Mouse (Mus musculus) CD8-positive naive resting alpha-beta T cell, adult 2 months (primary cell): ENCODE results near the gene Nat8f1.
A peak's percentile ranks its signal among the peaks of the same experiment; 100 is the strongest.
"Not testable (repeated sequence)": the region's sequence is repeated elsewhere in the genome, so short reads cannot be mapped to it uniquely, and the experiment has no call there.

Experiments used
- DNase-seq, 2 experiments: peaks; one replicate each; pipeline ENCODE4 v3.0.0; 2022; ENCODE audit warnings: low read depth in 2 of 2, low spot score in 2 of 2

Gene Nat8f1

DNA sequence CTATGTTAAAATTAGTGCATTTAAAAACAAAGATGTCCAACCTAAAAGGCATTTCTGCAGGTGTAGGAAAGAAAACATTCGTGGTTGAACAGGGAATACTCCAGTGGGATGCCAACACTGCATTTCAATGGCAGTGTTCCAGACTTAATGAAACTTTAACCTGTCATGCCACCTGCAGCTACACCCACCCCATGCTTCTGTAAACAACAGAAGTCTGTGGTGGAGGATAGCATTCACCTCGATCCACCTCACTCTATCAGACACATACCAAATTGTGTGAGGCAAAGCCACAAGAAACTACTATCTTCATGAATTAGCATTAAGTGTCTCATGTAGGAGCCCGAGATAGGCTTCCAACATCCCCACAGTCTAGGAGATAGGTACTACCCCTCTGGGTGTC is 7.1 kb downstream of the Nat8f1 start:
- no peak for DNase-seq

DNA sequence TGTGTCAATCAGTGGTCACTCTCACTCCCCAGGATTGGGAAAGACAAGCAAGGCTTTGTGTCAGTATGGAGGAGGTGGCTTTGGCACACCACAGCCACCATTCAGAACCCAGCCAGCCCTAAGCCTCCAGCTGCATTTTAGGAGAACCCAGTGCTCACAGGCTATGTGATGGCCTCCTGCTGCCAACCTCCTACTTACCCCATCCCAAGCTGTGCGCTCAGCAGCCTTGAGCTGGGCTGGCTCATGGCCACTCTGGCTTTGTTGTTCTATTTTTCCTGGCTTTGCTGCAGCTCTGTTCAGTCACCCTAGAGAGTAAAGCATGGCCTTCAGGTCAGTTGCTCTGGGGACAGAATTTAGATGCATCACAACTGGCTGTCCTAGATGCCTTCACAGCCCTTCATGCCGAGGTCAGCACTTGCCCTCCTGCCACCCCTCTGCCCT is 8.6 kb downstream of the Nat8f1 start:
- DNase-seq, result not testable (repeated sequence)

DNA sequence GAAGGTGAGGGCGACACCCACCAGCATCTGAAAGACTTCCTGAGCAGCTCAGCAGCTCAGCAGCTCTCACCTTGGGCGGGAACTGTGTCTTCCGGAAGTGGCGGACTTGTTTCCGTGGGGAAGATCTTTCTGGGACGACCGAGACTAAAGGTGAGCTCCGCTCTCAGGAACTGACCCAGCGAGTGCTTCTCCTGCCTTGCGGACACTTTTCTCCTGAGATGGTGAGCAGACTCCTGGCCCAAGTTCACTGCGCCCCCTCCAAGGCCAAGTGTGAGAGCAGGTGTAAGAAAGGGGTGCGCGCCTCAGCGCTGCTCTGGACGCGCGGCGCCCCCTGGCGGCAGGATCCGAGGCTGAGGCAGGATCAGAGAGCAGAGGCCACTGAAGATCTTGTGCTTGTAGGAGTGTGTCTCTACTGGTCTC is 10.8 kb downstream of the Nat8f1 start, which contains the start of gene Nat8f4:
Gene Nat8f4 (minus strand): TSS at position 243 of the 420 bp plus-strand sequence.
- DNase-seq, result peak; percentile 81 to 87

DNA sequence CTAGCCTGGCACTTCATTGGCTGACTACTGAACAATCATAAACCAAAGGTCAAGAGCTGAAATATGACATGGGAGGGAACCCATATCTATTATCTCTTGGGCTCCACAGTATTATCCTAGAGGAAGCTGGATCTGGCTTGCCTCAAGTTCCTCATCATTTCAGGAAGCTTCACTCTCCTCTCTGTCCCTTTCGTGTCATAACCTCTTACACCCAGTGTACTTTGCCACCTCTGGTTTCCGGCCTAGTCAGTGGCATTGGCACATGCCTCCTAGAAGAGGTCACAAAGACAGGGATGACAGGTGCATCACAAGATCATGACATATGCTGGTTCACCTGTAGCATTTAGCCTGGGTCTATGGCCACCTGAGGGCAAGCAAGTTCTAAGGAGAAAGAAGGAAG is 13.2 kb downstream of the Nat8f1 start:
- DNase-seq, result no peak

DNA sequence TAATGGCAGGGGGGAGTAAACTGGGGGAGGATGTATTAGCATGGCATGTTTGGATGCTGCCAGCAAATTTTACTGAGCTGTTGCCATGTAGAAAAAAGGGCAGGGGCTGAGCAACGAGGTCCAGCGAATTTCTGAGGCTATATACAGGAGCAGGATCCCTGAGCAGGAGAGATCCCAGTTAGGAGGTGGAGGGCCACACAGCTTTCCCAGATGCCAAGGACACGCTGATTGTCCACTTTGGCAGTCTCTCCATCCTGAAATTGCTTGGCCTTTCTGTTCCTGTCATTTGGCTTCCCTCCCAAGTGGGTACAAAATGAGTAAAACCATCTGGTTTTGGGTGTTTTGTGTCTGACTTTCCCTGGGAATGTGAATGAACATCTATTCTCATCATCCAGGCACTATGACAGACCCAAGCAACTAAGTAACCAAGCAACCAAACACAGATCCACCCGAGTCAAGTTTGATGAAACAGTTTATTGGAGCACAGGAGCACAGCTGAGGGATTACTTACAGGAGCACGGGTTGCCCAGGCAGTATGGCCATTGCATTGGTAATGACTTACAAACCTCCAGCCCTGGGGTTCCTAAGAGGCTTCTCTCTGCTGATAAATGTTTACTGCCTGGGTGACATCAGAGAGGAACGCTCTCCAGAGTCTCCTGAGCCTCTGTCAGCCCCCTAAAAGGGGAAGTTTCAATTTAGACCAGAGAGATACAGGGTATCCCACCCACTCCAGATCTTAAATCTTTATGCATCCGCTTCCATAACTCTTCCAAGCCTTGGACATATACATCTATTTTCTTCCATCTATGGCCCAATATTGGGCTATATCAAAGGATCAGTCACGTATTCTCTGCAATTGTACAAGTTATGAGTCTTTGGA is 16.7 kb downstream of the Nat8f1 start:
- not testable (repeated sequence) for DNase-seq

DNA sequence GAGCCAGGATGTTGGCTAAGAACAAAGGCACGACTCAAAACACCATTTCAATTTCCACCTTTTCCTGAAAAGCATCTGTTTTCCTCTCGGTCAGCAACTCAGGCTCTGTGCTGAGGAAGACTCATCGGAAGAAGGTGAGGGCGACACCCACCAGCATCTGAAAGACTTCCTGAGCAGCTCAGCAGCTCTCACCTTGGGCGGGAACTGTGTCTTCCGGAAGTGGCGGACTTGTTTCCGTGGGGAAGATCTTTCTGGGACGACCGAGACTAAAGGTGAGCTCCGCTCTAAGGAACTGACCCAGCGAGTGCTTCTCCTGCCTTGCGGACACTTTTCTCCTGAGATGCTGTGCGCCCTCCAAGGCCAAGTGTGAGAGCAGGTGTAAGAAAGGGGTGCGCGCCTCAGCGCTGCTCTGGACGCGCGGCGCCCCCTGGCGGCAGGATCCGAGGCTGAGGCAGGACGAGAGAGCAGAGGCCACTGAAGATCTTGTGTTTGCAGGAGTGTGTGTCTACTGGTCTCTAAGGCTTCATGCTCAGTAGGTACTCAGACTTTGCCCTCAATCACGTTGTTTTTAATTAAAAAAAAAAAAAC is 20.3 kb downstream of the Nat8f1 start:
- DNase-seq, result peak in 1 of 2 experiments; percentile 12

DNA sequence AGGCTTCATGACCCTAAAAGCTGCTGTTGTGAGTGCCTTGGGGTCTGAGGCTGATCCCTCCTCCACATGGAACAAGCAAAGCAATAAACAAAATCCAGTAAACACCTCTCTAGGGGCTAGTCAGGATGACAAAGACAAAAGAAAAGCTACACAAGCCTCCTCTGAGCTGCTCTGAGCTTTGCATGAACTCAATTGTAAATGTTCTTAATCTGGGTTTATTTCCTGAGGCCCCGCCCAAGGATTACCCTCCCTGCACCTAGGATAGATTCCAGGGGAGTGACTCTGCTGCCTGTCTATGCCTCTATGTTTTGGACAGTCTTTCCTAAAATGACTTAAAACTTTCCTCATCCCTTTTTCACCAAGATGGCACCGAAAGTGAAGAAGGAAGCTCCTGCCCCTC is 26.5 kb downstream of the Nat8f1 start:
- DNase-seq, result no peak

DNA sequence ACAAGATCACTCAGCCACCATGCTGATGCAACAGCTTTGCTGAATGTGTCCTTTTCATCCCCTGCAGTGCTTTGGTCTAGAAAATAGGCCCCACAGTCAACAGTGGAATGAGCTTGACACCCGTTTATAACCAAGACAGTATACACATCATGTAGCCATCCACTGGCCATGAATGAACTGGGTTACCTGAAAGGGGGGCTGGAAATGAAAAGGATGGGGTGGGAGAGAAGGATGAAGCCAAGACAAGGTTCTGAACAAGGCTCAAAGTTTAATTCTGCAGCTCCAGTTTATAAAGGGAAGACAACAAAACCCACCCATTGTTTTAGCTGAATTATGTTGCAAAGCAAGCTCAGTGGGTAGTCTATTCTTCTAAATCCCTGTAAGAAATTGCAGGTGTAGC is 31.2 kb downstream of the Nat8f1 start:
- no peak for DNase-seq

DNA sequence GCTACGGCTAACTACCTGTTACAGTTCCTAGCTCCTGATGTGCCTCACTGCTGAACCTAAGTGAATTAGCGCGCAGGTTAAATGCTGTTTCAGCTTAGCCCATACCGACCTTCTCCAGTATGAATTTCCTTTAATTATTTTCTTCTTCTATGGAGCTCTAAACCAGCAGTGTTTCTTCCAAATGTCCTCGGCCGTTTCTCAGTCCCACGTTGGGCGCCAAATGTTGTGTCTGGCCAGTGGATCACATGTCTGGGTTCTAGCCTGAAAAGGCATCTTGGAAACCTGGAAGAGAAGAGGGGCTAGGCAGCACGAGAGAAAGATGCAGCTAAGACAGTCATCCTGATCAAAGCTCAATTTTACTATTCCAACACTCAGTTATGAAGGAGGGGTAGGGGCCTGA is 32.2 kb downstream of the Nat8f1 start:
- not testable (repeated sequence) for DNase-seq

DNA sequence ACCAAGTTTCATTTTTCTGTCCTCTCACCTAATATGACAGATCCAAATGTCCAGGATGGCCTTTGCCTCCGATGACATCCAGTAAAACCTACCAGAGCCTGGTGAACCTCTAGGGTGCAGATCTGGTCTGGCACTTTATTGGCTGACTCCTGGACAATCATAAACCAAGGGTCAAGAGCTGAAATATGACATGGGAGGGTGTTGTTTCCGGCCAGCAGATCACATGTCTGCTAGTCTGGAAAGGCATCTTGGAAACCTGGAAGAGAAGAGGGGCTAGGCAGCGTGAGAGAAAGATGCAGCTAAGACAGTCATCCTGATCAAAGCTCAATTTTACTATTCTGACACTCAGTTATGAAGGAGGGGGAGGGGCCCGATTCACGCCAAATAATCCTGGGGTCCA is 46.5 kb downstream of the Nat8f1 start, which contains the start of gene Nat8f2:
Gene Nat8f2 (minus strand): TSS at position 153 of the 400 bp plus-strand sequence.
- DNase-seq, result not testable (repeated sequence)

DNA sequence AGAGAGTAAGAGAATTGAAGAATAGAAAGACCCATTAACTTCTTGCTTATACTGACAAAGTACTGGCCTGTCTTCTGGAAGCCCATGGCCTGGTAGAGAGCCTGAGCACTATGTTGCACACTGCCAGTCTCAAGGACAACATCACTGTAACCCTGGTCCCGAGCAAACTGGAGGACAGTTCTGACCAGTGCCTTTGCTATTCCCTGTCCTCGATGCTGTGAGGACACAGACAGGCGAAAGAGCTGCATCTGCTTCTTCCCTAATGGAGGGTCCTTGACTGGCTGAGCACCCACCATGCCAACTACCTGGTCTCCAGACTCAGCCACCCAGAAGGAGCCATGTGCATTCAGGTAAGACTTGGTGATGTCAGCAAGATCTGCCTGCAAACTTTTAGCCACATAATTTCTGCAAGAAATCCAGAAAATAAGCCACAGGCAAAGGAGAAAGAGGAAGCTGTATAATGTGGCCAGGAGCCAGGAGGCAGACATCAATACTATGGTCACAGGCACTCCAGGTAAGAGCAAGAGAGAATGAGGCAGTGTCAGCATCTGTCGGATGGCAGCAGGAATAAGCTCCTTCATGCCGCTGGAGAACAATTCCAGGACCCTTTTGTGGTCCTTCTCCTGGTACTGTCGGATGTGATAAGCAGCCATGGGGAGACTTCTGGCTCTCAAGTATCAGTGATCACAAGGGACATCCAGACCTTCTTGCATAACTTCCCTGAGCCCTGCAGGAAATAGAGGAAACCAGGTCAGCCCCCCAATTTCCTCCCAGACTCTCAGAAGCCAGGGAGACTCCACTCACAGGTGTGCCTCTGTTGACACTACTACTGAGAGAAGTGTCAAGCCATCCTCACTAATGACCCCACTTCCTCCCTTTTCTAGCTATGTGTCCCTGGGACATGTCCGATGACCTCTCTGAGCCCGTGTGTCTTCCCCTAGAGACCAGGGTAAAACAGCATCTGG is 47.5 kb downstream of the Nat8f1 start:
- DNase-seq, result no peak

DNA sequence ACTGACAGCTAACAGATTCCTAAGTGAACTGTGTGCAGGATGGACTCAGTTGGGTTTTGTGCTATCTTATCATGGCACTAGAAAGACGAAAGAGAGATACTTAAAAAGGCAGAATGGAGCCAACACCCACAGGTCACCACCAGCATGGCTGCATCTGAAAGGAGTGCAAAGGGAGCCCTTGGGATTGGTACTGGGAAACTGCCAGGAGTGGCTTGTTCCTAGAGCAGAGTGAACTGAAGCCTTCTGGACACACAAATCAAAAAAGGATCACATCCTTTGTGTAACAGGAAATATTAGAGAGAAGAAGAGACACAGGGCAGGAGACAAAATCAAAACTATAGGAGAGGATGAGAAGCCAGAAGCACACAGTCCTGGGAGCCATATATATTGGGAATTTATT is 48.5 kb downstream of the Nat8f1 start:
- DNase-seq, result not testable (repeated sequence)

DNA sequence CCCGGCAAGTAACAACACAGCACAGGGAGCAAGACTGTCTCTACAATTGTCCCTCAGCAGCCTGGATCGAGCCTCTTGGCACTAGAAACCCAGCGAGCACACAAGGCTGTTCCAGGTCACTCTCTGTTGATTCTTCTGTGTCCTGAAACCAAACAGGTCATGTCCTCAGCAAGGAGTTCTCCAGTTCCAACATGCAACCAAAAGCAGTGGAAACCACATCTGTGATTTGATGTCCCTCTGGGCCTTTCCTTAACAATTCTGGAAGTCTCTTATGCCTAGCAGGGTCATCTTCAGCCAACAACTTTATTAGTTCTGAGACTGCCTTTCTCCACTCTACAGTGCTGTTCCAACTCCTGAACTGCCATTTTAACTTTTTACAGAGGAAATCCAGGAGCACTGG is 49.3 kb downstream of the Nat8f1 start:
- DNase-seq, result not testable (repeated sequence)

DNA sequence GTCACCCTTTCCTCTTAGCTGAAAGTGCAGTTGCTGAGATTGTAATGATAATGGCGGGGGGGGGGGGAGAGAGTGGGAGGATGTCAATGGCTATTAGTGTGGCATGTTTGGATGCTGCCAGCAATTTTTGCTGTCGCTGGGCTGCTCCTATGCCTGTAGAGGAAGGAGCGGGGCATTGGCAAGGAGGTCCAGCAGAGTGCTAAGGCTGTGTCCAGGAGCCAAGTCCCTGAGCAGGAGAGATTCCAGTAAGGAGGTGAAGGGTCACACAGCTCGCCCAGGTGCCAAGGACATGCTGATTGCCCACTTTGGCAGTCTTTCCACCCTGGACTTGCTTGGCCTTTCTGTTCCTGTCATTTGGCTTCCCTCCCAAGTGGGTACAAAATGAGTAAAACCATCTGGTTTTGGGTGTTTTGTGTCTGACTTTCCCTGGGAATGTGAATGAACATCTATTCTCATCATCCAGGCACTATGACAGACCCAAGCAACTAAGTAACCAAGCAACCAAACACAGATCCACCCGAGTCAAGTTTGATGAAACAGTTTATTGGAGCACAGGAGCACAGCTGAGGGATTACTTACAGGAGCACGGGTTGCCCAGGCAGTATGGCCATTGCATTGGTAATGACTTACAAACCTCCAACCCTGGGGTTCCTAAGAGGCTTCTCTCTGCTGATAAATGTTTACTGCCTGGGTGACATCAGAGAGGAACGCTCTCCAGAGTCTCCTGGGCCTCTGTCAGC is 50.4 kb downstream of the Nat8f1 start:
- not testable (repeated sequence) for DNase-seq

DNA sequence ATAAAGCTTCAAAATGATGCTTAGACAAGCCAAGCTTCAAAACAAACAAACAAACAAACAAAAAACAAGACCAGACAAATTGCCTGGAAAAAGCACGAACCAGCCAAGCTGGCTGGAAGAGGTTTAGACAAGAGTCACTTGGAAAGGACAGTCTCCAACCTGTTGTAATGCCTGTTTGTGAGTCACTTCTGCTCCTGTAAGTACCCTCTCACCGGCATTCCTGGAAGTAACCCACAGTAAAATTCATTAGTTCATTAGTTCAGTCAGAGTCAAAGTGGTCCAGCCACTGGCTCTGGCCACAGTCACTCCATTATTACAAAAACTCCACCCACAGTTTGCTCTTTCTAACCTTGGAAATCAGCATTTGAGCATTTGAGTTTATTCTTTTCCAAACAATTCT is 51.6 kb downstream of the Nat8f1 start:
- no peak for DNase-seq

DNA sequence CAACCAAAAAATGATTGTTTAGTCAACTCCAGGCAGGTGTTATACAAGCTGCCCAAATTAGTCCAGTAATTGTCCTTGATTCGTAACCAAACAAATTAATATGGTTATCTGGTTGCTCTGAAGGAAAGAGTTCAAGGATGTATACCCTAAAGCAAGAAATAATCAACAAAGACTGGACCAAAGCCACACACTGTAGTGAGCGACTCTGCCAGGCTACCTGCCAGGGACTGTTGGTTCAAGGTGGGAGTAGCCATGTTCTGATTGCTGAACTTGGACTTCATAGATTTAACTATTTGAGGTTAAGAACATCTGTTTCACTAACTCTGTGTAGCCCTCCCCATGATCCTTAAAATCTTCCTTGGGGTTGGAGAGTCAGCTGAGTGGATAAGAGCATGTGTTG is 52.4 kb downstream of the Nat8f1 start:
- no peak for DNase-seq

DNA sequence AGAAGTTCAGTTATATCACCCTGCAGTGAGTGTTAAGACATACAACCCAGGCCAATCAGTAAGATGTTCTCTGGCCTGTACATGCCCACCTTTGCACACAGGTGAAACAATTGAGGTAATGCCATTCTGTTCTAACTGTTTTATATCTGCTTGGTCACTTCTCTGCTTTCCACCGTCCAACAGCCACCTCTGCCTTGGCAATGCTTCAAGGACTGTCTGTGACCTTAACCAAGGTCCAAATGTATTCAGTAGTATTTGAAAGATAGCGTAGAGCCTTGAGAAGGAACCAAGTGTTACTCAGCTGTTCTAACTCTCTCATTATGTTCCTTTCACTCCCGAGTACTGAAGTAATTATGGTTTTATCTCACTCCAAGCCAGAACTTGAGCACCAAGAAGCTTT is 52.9 kb downstream of the Nat8f1 start:
- no peak for DNase-seq

DNA sequence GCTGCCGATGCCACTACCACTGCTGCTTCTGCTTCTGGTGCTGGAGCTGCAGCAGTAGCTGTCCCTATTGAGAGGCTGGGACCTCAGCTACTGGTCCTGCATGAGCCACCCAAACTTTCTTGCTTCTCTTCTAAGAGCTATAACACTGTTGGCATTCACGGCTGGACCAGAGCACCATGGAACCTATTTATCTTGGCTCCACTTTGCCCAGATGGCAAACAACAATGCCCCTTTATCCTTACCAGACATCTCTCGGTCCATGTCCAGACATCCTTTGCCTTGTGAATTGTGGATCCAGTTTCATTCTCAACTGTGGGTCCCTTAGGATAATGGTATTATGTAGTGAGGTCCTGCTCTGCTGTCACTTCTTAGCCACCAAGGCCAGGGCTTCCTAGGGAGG is 54.2 kb downstream of the Nat8f1 start:
- DNase-seq, result no peak
